Mouse (Mus musculus) kidney, adult 9 months (tissue): ENCODE data around the gene Nlgn1.

Experiments used
- DNase-seq: peaks from one replicate; pipeline ENCODE4 v3.0.0; 2022

Gene Nlgn1

DNA sequence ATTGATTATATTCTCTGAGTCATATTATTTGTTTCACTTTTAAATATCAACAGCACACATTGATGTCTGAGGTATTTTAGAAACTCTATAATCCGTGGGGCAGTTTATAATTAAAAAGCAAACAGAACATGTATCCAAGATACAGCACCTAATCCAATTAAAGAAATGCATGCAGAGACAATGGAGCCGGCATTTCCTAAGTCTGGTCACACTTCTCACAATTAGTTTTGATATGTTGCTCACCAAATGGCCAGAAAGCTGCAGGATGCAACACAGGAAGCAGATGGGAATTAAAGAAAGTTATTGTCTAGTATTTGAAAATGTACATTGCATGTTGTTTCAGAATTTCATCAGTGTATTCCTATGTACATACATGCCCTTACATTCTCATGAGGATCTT lies 550.6 kb downstream of the Nlgn1 start:
- no peak for DNase-seq

DNA sequence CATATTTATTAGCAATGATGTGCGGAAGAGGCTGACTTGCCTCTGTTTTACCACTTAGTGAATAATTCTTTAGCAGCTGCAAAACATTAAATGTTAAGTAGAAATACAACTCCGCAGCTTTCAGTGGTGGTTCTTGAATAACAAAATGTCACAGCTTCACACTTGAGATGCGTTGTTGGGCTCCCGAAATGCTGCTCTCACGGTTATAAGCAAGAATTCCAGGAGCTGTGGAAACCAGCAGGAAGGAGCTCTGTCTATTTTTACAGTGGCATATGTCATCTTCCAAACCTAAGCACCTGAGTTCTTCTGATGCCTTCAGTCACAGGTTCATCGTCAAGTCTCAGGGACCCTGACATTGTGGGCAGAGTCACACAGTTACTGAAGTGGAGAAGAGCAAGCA lies 556.8 kb downstream of the Nlgn1 start:
- no peak for DNase-seq

DNA sequence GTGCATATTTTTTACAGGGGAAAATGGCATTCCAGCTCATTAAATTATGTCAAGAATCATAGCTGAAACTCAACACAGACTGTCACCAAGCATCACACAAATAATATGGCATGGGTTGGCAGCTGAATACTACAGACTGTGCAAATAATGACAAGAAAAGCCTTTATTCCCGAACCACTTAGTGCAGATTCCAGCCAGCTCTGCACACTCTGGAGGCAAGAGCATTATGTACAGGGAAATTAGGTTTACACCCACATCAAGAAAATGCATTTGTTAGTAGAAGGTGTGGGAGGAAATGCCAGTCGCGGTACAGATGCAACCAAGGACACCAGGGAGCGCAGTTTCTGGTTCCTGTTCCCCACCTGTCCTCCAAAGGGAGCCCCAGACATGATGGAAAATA lies 558.4 kb downstream of the Nlgn1 start:
- no peak for DNase-seq

DNA sequence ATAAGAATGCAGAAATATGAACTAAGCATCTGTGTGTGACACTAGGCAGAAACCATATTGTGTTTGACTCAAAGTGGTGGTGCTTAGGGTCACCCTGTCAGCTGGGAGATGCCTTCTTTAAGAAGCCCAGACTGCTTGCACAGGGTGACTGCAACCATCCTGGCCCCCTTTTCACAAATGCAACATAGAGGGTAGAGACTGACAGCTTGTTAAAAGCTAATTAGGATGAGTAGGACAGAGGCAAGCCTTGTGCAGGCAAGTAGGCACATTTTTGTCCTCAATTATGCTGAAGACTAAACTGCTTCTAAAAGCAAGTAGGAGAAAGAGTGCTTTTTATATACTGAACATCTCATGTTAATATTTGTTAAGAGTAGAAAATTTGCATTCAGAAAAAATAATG lies 558.8 kb downstream of the Nlgn1 start:
- no peak for DNase-seq

DNA sequence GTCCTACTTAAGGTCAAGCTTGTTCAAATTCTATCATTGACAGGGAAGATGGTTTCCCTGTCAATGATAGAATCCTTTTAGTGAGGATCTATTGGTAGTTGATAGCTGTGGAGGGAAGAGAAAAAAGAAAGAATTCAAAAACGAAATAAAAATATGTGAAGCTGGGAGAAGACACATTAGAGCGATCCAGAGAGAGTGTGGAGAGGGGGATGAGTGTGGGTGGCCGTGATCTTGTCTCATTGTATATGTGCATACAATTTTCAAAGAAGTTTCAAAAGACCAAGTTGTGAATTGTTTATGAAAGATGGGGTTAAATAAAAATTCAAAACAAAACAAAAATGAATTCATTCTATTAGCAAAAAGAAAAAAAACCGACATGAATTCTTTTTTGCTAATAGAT lies 568.6 kb downstream of the Nlgn1 start:
- DNase-seq: no peak

DNA sequence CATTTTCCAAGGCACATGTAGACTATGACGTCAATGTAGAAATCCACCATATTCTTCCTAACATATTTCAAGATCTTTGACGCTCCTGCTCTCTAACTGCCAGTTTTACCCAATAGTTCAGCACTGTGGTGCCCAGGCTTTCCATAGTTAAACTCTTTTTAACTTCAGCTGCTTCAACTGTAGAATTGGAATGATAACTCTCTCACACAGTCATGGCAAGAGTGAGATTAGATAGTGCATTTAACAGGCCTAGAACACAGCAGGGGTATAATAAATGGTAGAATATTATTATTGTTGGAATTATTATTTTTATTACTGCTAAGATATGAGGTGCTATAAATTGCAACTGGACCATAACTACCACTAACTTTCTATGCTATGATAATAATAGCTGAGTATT lies 574.4 kb downstream of the Nlgn1 start:
- no peak for DNase-seq

DNA sequence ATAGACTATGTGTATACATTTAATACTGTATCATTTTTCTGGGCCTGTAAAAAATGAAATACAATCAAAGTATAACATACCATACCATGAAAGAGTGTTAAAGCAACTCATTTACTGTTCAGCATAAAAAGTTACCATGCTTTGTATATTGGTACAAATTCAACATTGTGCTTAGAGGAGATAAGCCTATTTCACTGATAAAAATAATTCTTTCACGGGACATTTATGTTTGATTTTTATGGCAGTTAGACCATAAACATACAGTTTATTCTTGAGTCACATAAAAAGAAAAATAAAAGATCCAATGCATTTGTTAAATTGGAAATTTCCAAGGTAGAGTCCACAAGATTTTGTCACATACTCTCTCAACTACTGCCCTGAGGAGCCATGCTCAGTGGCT lies 608.1 kb downstream of the Nlgn1 start:
- DNase-seq: no peak

DNA sequence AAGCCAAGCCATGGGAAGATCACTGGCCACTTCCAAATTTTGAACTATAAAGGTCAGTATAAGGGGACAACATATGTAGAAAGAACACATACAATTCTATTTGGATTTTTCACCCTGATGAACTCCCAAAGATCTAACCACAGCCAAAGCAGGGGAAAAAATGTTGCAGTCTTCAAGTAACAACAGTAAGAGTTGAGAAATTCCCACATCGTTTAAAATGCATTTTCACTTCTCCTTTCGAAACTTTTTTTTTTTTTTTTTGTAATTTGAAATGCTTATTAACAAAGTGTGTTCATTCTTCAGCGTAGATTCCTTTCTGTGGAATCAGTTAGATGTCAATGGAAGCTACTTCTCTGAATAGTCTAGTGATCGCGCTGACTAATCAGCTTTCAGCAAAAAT lies 610.8 kb downstream of the Nlgn1 start:
- no peak for DNase-seq

DNA sequence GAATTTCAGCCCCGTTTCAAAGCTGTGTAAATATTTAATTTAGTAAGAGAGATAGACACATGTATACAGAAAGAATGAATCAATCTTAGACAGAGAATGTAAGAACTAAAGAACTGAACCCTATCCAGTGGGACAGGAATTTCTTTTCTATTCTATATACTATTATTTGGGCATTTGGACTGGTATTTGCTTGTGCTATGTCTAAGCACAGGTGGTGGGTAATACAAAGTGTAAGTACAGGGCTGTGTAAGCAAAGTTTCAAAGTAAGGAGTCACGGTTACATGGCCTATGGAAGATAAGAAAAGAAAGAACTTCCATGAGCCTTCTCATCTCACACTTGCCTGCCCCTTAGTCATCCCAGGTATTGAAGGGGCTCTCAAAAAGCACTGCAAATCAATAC lies 624.9 kb downstream of the Nlgn1 start:
- no peak for DNase-seq

DNA sequence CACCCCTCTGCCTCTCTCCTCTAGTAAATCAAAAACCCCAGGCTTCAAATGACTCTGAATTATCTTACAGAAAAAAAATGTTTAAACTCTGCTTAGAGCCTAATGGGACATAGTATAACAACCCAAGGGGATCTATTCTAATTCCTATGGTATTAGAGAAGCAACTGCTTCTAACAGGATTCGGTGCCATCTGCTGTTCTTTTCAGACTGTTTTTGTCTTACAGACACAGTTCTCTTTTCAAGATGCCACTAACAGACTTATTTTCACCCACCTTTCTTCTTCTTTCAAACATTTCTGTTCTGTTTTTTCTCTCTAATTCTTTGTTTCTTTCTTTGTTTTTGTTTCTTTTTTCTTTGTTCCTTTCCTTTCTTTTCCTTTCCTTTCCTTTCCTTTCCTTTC lies 635.0 kb downstream of the Nlgn1 start:
- DNase-seq: no peak

DNA sequence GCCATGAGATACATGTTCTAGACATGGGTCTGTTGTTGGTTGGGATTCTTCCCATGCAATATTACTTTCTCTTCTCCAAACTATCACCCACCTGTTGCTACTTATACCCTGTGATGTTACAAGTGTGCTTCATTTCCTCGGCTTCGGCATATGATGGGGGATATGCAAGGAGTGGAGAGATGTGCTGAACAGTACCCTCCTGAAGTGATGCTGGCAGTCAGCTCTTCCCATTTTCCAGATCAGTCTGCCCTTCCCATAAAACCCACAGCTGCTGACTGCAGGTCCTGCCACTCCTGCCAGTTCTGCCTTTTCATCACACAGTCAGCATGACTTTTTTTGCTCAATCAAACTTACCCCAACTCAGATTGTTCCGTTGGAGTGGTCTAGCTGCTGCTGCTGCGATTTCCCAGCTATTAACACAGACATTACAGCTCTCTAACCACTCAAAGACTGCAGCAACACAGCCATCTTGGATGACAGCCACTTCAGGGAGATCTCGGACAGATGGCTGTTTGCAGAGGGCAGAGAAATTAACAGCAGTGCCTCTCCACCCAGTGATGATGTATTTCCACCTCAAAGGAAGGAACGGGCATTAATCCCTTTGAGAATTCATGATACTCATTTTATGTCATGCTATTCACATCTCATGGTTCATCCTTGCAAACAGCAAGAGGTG lies 643.3 kb downstream of the Nlgn1 start:
- DNase-seq: no peak

DNA sequence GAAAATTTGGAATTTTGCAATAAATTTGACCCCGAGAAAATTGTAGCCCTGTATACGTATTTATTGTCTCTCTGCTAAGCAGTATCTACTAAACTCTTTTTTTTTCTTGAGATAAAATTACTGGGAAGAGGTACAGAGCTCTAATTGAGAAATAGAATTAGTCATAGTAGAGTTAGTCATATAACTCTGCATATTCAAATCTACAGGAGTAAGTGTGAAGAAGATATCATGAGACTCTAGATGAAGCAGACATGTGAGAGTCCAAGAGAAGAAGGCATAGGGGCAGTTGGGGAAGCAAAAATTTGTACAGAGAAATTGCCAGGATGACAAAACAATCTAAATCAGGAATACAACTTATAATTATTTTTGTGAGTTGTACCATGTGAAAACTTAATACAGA lies 648.6 kb downstream of the Nlgn1 start:
- no peak for DNase-seq

DNA sequence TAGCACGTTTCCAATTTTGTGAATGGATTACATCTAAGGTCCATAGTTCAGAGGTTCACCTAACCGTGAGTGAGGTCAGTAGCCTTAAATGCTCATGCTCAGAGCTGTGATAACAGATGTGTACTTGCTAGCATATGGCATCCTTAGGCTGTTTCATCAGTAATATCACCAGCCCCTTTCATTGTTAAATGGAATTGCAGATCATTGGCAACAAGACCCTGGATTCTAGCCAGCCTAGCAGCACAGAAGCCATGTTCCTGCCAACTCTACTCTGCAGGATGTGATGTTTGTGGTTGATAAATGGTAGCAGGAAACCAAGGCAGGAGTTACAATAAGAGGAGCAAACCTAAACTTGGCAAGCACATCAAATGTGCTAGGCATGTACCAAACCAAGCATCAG lies 652.9 kb downstream of the Nlgn1 start:
- DNase-seq: peak; percentile 20

DNA sequence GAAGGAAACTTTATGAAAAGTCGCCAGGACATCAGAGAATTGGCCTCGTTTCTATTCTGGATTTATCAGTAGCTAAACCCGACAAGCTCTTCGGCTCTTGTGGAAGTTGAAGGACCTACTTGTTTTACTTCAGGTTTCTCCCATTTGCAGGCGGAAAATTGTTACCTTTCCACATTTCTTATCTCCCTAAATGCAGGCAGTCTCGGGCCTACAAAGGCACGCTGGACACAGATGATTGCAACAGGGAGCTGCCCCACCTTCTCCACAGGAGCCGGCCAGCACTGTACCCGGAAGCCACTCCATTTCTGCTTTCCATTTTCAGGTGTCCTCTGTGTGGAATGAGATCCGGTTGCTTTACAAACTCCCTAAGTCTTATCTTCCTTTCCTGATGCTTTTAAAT lies 656.4 kb downstream of the Nlgn1 start:
- no peak for DNase-seq

DNA sequence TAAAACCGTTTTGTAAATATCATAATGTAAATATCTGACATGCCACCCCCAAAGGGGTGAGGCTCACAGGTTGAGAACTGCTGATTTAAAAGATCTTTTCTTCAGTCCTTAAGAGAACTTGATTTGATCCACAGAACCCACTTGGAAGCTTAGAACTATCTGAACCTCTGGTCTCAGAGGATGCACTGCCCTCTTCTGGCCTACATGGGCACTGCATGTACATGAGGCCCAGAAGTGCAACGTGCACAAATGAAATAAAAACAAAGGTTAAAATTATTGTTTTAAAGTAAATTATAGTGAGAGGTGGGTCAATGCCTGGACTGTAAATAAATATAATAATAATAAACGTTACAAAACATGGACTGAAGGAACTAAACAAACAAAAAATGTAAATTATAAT lies 657.2 kb downstream of the Nlgn1 start:
- DNase-seq: peak; percentile 30

DNA sequence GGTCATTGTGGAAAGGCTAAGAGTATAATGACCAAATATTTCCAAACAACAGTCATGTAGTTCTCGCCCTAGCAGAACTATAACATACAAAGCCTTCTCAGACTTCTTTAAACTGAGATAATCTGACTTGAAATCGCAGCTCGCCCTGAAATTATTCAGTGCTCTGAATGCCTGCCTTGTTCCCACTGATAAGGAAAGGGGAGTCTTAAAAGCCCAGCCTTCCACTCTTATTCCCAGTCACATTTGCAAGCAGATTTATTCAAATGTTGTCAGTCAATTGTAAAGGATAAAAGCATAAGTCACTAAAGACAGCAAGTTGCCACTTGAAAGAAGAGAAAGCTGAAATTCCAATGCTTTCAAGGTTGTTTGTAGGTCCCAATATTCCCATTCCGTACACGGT lies 658.9 kb downstream of the Nlgn1 start:
- DNase-seq: no peak

DNA sequence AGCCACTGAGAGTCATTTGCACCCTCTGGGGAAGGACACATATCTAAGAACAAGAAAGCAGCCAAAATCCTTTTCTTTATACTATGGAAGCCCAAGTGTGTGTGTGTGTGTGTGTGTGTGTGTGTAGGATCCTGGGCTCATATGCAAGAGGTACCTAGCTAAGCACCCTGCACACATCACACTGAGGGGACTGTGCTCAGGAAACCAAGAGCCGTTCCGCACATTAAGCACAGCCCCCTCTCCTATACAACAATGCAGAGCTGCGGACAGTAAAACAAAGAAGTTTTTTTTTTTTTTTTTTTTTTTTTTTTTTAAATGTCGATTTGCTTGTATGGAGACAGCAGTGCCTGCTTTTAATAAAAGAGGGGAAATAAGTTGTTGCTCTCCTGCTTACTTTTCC lies 659.5 kb downstream of the Nlgn1 start:
- no peak for DNase-seq

DNA sequence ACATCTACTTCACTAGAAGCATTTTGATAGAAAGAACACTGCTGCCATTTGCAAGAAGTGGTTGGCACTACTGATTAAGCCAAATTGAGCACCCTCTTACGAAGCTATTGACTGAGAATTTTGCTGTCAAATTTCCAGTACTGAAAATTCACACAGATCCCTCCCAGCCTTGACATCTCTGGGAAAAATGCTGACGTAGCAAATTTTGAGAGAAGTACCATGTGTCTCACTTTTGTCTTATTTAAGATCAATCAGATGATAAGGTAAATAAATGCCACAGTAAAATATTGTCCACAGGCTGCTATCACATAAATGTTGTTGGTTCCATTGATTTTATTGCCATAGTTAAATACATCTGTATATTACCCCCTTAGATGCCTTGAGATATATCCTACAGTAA lies 668.8 kb downstream of the Nlgn1 start:
- no peak for DNase-seq

DNA sequence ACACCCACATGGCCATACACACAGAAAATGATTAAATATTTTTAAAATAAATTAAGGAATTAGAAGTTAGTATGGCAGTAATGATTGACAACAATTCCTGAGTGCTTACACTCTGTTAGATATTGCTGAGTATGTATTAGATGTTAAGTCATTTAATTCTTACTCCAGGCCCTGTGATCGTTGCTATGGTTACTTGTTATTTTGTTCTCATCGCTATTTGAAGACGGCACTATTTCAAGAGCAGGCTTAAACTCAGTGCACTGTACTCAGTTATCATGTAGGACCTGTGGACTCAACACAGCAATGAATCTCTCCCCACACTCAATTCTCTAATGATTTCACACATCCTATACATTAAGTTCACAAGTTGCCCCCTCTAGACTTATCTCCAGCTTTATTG lies 672.0 kb downstream of the Nlgn1 start:
- DNase-seq: no peak

DNA sequence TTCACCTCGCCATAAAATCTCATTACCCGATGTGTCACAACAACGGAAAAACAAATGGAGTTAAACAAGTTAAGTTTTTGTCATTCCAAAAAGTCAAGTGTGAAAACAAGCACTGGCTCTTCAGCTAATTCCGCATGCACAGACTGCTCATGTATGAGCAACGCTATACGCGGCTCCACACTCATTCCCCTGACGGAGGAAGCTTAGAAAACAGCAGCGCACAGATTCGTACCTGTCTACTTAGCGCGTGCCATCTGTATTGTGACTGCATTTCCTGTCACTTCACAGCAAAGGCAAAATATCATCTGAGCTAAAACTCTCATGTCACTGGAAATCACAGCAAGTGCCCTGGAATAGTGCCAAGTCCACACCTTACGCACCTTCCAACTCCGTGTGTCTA lies 674.3 kb downstream of the Nlgn1 start:
- DNase-seq: no peak

DNA sequence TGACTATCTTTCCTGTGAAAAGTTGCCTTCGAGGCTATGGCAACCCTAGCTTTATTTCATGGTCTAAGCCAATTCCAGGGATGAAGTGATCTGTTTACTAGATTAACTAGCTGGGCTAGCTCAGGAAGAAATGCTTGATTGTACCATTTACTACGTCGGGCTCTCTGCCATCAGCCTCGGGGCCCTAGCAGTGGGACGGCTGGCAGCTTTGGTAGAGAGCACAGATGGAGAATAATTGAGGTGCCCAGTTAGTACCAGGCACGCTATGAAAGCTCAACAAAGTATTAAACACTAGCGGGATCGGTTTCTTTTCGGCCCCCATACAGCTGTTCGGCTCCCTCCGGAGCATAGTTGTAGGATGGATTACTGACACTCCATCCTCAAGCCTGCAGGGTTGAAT lies 675.2 kb downstream of the Nlgn1 start:
- no peak for DNase-seq

DNA sequence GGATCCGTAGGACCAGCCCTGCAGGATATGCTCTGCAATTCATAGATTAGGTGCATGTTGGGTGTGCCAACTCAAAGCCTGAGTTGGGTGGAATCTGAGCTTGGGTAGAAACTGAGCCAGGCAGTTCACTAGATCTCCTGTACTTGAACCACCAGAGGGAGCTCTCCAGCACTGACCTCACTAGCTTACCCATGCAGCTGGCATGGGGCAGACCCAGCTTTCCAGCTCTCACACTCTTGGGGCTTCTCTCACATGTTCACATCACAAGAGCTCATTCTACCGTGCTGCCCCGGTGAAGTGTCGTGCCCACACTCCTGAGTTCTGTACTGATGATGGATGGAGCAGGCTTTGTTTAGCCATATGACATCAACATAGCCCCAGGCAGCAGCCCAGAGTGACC lies 679.2 kb downstream of the Nlgn1 start:
- DNase-seq: peak; percentile 21

DNA sequence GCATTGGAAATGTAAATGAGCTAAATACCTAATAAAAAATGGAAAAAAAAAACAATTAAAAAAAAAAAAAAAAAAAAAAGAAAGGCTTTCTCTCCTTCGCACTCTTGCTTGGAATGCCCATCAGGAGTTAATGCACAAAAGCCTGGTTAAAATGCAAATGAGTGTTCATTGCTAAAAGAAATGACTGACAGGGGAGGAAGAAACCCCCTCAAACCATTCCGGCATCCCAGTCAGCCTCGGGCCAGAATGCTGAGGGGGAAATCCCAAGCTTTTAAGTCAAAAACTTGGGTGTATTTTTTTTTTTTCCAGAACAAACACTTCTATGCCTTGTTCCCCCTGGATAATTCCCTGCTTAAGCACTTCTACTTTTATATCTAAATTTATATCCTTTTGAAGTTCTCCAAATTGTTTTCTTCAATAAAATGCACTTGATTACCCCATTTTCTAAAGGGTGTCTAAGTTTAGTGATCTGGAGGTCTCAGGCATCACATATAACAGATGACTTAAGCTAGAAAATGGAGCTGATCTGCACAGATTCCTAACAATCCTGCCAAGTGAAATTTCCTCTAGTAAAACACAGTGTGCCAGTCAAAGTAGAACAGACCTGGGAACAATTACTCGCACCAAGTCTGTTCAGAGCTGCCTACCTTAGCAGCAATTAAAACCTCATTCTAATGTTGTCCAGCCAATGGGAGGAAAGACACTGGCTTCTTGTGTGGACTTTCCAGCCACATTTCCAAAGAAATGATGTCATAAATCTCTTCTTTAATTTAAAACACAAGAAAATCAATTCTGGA lies 686.2 kb downstream of the Nlgn1 start:
- DNase-seq: no peak

DNA sequence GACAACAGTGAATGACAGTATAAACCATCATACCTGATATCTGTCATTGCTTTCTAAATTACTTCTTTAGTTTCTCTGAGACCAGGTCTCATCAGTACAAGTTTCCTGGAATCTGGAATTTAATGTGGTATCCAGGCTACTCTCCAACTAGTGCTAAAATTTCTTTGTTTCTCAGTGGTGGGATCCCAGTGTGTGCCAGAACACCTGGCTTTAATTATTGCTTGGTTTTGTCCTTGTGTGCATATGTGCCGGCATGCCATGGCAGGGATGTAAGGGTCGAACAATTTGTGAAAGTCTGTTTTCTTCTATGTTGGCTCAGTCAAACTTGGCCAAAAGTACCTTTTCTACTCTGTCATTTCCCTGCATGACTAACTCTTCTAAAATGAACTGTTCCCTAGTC lies 703.1 kb downstream of the Nlgn1 start:
- DNase-seq: no peak

DNA sequence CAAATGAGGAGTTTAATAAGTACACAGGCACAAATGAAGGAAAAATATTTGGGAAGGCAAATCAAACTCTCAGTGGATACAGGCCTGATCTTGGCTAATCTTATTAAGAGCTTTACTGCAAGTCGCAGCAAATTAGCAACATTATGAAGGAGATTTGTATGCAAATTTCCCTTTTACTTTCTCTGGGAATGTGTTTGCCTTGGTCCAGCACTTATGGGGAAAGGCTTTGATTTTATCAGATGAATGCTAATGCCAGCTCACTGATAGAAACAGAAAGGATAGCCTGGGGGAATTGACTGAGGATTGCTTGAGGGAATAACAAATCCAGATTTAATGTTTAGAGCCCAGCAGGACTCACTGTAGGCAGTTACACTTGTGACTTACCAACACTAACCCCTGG lies 725.7 kb downstream of the Nlgn1 start:
- peak; percentile 0 for DNase-seq
